Mouse (Mus musculus): ENCODE results near the gene Emcn.

DNA sequence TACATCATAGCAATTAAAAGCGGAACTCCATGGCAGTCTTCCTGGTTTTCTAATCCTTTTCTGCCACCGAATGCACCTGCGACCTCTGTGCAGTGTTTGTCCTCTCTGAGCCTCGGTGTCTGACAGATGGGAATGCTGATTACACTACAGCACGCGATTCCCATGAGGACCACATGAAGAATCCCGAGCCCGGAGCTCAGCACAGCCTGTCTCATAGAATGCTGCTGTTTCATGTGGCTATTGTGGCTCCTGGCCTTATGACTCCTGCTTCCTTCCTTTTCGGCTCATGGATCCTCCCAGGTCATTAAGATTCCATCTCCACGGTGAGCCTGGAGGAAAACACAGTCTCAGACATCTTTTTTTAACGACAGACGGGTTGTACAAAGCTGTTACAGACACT lies 18.6 kb upstream of the Emcn start:
- TF ChIP-seq CTCF (conservative IDR thresholded peaks at IDR 0.05; ENCODE audit: low read length) (no peak), POU5F1 (IDR thresholded peaks at IDR 0.05; ENCODE audit: borderline replicate concordance, low read length) (no peak)

Measured in E14TG2a.4 (cell line).